Mouse (Mus musculus): ENCODE data around the gene Hlcs.

GRCm38 (mm10) chr16:94330429-94330828 lies 17.1 kb upstream of the Hlcs start:
- TF ChIP-seq POLR2A (IDR thresholded peaks at IDR 0.05; ENCODE audit: insufficient read depth, low read length) (no peak), EP300 (IDR thresholded peaks at IDR 0.05; ENCODE audit: insufficient read depth, low read depth, low read length) (no peak), CTCF (IDR thresholded peaks at IDR 0.05; ENCODE audit: low read depth, low read length) (no peak)

Measured in ES-Bruce4 (cell line).